35 mouse cellular contexts compared by ENCODE assay signal in genomic region chr2:25083697-25084096, GRCm38 (mm10). TPM values are rescaled to one million over a fixed set of nuclear protein-coding genes. Genes with fewer than 3 reads are reported as not detected.
DNase-seq lines count a peak whose midpoint lies in the region; ATAC-seq and TF ChIP-seq lines count a peak whose summit lies in the region.
"Had no signal": no experiment of that assay in that cellular context is flagged by ENCODE, and none has a peak within 500 bp of the region (broad histone marks: within the 10 kb centered on the region; RNA-seq: fewer than 3 reads in every experiment).

No protein-coding gene starts in this region.

- peaks cover 3% of the 10 kb centered on the region; the same call in 1 of the 2 replicates for H3K4me1 ChIP-seq in lung, postnatal 0 days (ENCODE audit: insufficient read depth, low read depth, low read length)
- peaks cover 54% of the 10 kb centered on the region for H3K4me1 ChIP-seq in small intestine, adult 2 months (ENCODE audit: control insufficient read depth, insufficient read depth, insufficient read length, low read length)
- no peaks in the 10 kb centered on the region for H3K4me1 ChIP-seq in stomach, embryonic 16.5 days (ENCODE audit: control insufficient read depth, insufficient read depth, low read length)
- H3K4me1 ChIP-seq in liver, postnatal 0 days (ENCODE audit: insufficient read depth), result peaks cover 4% of the 10 kb centered on the region
- H3K4me1 ChIP-seq: forebrain, embryonic 10.5 days; forebrain, embryonic 13.5 days; hindbrain, embryonic 12.5 days; hindbrain, embryonic 15.5 days had no signal

- no peak overlapping the region for H3K4me3 ChIP-seq in lung, postnatal 0 days (ENCODE audit: low read depth, low read length)
- H3K4me3 ChIP-seq in small intestine, adult 2 months (ENCODE audit: low read depth, low read length), result peak overlapping the region; percentile 12; the same call in 1 of the 2 replicates
- H3K4me3 ChIP-seq in stomach, embryonic 16.5 days (replicated peaks; ENCODE audit: low read length), result no peak overlapping the region
- H3K4me3 ChIP-seq in liver, postnatal 0 days (ENCODE audit: low read depth, low read length), result no peak overlapping the region
- H3K4me3 ChIP-seq: forebrain, embryonic 10.5 days; forebrain, embryonic 13.5 days; gastrocnemius, adult 2 months; hindbrain, embryonic 12.5 days; hindbrain, embryonic 15.5 days had no signal

- peak; percentile 32; the same call in 1 of the 2 replicates for ATAC-seq in lung, postnatal 0 days
- peak; percentile 71; the same call in 1 of the 2 replicates for ATAC-seq in stomach, embryonic 16.5 days (ENCODE audit: insufficient read depth, low FRiP score)
- ATAC-seq in liver, postnatal 0 days, result no peak
- ATAC-seq: forebrain, embryonic 13.5 days; forebrain, postnatal 0 days; Patski had no signal

- TF ChIP-seq CTCF in lung, postnatal 0 days (IDR thresholded peaks at IDR 0.05), result no peak
- TF ChIP-seq CTCF in small intestine, adult 2 months (IDR thresholded peaks at IDR 0.05; ENCODE audit: extremely low read depth, insufficient read length, insufficient replicate concordance, low read depth, low read length), result no peak
- TF ChIP-seq CTCF in liver, postnatal 0 days (IDR thresholded peaks at IDR 0.05; ENCODE audit: low read depth), result no peak

- TF ChIP-seq POLR2A in small intestine, adult 2 months (IDR thresholded peaks at IDR 0.05; ENCODE audit: low read depth, low read length), result no peak

- no peak overlapping the region for H3K4me2 ChIP-seq in lung, postnatal 0 days (replicated peaks; ENCODE audit: low read depth, low read length)
- H3K4me2 ChIP-seq in stomach, embryonic 16.5 days (ENCODE audit: low read depth, low read length), result no peak overlapping the region
- H3K4me2 ChIP-seq in liver, postnatal 0 days (ENCODE audit: low read depth, low read length), result no peak overlapping the region
- H3K4me2 ChIP-seq: forebrain, embryonic 13.5 days; heart, embryonic 11.5 days; hindbrain, embryonic 12.5 days; hindbrain, embryonic 15.5 days had no signal

- DNase-seq in lung, postnatal 0 days (ENCODE audit: low spot score), result no peak
- no peak for DNase-seq in lung, postnatal 14 days
- DNase-seq in adrenal gland, postnatal 25 days, result no peak
- no peak for DNase-seq in adrenal gland, postnatal 4 days (ENCODE audit: low spot score in 2 of 2)
- no peak for DNase-seq in liver, postnatal 0 days
- DNase-seq: adrenal gland, postnatal 10 days; B cell, adult 2 months; cerebellum, adult 11-12 months; cerebellum, adult 8-10 months; cerebellum, postnatal 10 days; cerebellum, postnatal 36 days; forebrain, postnatal 0 days; gastrocnemius, adult 2 months; gastrocnemius, postnatal 14 days; heart, adult 11 months had no signal

- TF ChIP-seq EP300 in lung, postnatal 0 days (IDR thresholded peaks at IDR 0.05), result no peak
- no peak for TF ChIP-seq EP300 in liver, postnatal 0 days (IDR thresholded peaks at IDR 0.05; ENCODE audit: low read depth)

- no peak overlapping the region for H3K27ac ChIP-seq in lung, postnatal 0 days (ENCODE audit: low read length)
- peak overlapping the region; percentile 74 for H3K27ac ChIP-seq in small intestine, adult 2 months (ENCODE audit: insufficient read depth, low read depth, low read length)
- no peak overlapping the region for H3K27ac ChIP-seq in stomach, embryonic 16.5 days (ENCODE audit: low read length)
- no peak overlapping the region for H3K27ac ChIP-seq in liver, postnatal 0 days (ENCODE audit: low read depth)
- H3K27ac ChIP-seq: forebrain, embryonic 10.5 days; forebrain, embryonic 13.5 days; gastrocnemius, adult 2 months; hindbrain, embryonic 12.5 days; hindbrain, embryonic 15.5 days had no signal

- no peaks in the 10 kb centered on the region for H3K9me3 ChIP-seq in lung, postnatal 0 days (ENCODE audit: low read length)
- no peaks in the 10 kb centered on the region for H3K9me3 ChIP-seq in stomach, embryonic 16.5 days (replicated peaks; ENCODE audit: control insufficient read depth, low read length)
- H3K9me3 ChIP-seq in liver, postnatal 0 days (ENCODE audit: low read length), result no peaks in the 10 kb centered on the region
- H3K9me3 ChIP-seq: forebrain, embryonic 10.5 days; forebrain, embryonic 13.5 days; G1E; hindbrain, embryonic 12.5 days; hindbrain, embryonic 15.5 days had no signal

- no peaks in the 10 kb centered on the region for H3K36me3 ChIP-seq in lung, postnatal 0 days (ENCODE audit: insufficient read depth, low read length)
- peaks cover 27% of the 10 kb centered on the region for H3K36me3 ChIP-seq in small intestine, adult 2 months (ENCODE audit: control insufficient read depth, insufficient read depth, low read length)
- H3K36me3 ChIP-seq in stomach, embryonic 16.5 days (ENCODE audit: control insufficient read depth, insufficient read depth, low read length), result no peaks in the 10 kb centered on the region
- H3K36me3 ChIP-seq in liver, postnatal 0 days (replicated peaks; ENCODE audit: insufficient read depth, low read length), result no peaks in the 10 kb centered on the region
- H3K36me3 ChIP-seq: forebrain, embryonic 10.5 days; G1E; hindbrain, embryonic 12.5 days; hindbrain, embryonic 15.5 days had no signal

- H3K27me3 ChIP-seq in lung, postnatal 0 days (replicated peaks; ENCODE audit: insufficient read depth, low read length), result no peaks in the 10 kb centered on the region
- no peaks in the 10 kb centered on the region for H3K27me3 ChIP-seq in small intestine, adult 2 months (ENCODE audit: control insufficient read depth, insufficient read depth, low read length)
- H3K27me3 ChIP-seq in stomach, embryonic 16.5 days (ENCODE audit: control insufficient read depth, insufficient read depth, low read length), result no peaks in the 10 kb centered on the region
- H3K27me3 ChIP-seq in liver, postnatal 0 days (ENCODE audit: insufficient read depth, low read length), result no peaks in the 10 kb centered on the region
- H3K27me3 ChIP-seq: CH12.LX; forebrain, embryonic 13.5 days; hindbrain, embryonic 12.5 days; hindbrain, embryonic 15.5 days had no signal

- no peak overlapping the region for H3K9ac ChIP-seq in lung, postnatal 0 days (replicated peaks; ENCODE audit: low read depth)
- H3K9ac ChIP-seq in stomach, embryonic 16.5 days (ENCODE audit: low read length), result no peak overlapping the region
- no peak overlapping the region for H3K9ac ChIP-seq in liver, postnatal 0 days (replicated peaks)
- H3K9ac ChIP-seq: forebrain, embryonic 13.5 days; forebrain, postnatal 0 days; hindbrain, embryonic 12.5 days; hindbrain, embryonic 15.5 days had no signal

- WGBS in lung, postnatal 0 days, result 81% methylated on average over 4 of the region's 4 CpGs
- WGBS in small intestine, adult 2 months, result 28% methylated on average over 4 of the region's 4 CpGs
- WGBS in stomach, embryonic 16.5 days, result 69% methylated on average over 4 of the region's 4 CpGs
- WGBS in liver, postnatal 0 days (ENCODE audit: insufficient replicate concordance), result 78% methylated on average over 4 of the region's 4 CpGs

RNA-seq across cellular contexts. Expression of gene Entpd8, which starts 3.6 kb away (rescaled TPM):
- polyA plus RNA-seq in lung, postnatal 0 days (2015; fragmentation: Nextera tagmentation; extraction: Ambion mirVana), result 3.0 and 3.4 TPM in 2 replicates
- 149 and 281 TPM in 2 replicates for polyA plus RNA-seq in small intestine, adult 2 months (2012; rRNA removed)
- 2.5 and 2.6 TPM in 2 replicates for polyA plus RNA-seq in stomach, embryonic 16.5 days (2015; fragmentation: Nextera tagmentation; extraction: Ambion mirVana)
- 2.1 TPM in 1 of 2 replicates, not detected in the other for total RNA-seq in adrenal gland, postnatal 25 days (2021)
- 1 to 10 TPM; 2.0 to 5.4 TPM for total RNA-seq in adrenal gland, postnatal 4 days (2021)
- 23.8 and 25.9 TPM in 2 replicates for polyA plus RNA-seq in liver, postnatal 0 days (2015; fragmentation: Nextera tagmentation; extraction: Ambion mirVana)
- total RNA-seq: adrenal gland, adult 18-20 months; CH12.LX; forebrain, postnatal 0 days; G1E; gastrocnemius, adult 2 months; gastrocnemius, postnatal 14 days; gastrocnemius, postnatal 4 days; heart, adult 8-10 months; heart, postnatal 25 days; hematopoietic stem cell, adult 5-6 weeks had no signal
- polyA plus RNA-seq: cortical plate, adult 2 months; embryonic facial prominence, embryonic 11.5 days; forebrain, embryonic 10.5 days; forebrain, embryonic 13.5 days; forebrain, postnatal 0 days; G1E; heart, embryonic 11.5 days; heart, embryonic 14.5 days; heart, postnatal 0 days; hindbrain, embryonic 12.5 days; Patski had no signal

RNA-seq across cellular contexts. Expression of gene Noxa1, which starts 11.3 kb away (rescaled TPM):
- polyA plus RNA-seq in lung, postnatal 0 days (2015; fragmentation: Nextera tagmentation; extraction: Ambion mirVana), result 11.9 and 14.6 TPM in 2 replicates
- polyA plus RNA-seq in small intestine, adult 2 months (2012; rRNA removed), result 14.1 and 15.5 TPM in 2 replicates
- polyA plus RNA-seq in stomach, embryonic 16.5 days (2015; fragmentation: Nextera tagmentation; extraction: Ambion mirVana), result 8.1 and 8.8 TPM in 2 replicates
- total RNA-seq in adrenal gland, postnatal 25 days (2021), result not detected in 2 replicates
- total RNA-seq in adrenal gland, postnatal 4 days (2021), result under 1 TPM in 1 of 2 experiments, not detected in 1; 0.59 TPM
- 0.52 and 0.59 TPM in 2 replicates for polyA plus RNA-seq in liver, postnatal 0 days (2015; fragmentation: Nextera tagmentation; extraction: Ambion mirVana)
- total RNA-seq: adrenal gland, adult 18-20 months; adrenal gland, postnatal 10 days; forebrain, postnatal 0 days; gastrocnemius, adult 2 months; gastrocnemius, postnatal 14 days; gastrocnemius, postnatal 4 days; heart, adult 8-10 months; heart, postnatal 25 days; hematopoietic stem cell, adult 5-6 weeks had no signal
- polyA plus RNA-seq: cortical plate, adult 2 months; embryonic facial prominence, embryonic 11.5 days; forebrain, embryonic 13.5 days; forebrain, postnatal 0 days; frontal cortex, adult 2 months; heart, embryonic 14.5 days; heart, postnatal 0 days; hindbrain, embryonic 15.5 days; Patski had no signal

RNA-seq across cellular contexts. Expression of gene Nsmf, which starts 29.5 kb away (rescaled TPM):
- 49.3 and 50.2 TPM in 2 replicates for polyA plus RNA-seq in lung, postnatal 0 days (2015; fragmentation: Nextera tagmentation; extraction: Ambion mirVana)
- polyA plus RNA-seq in small intestine, adult 2 months (2012; rRNA removed), result 93.0 and 100 TPM in 2 replicates
- 57.2 and 62.0 TPM in 2 replicates for polyA plus RNA-seq in stomach, embryonic 16.5 days (2015; fragmentation: Nextera tagmentation; extraction: Ambion mirVana)
- total RNA-seq in adrenal gland, postnatal 25 days (2021), result 49.8 and 51.3 TPM in 2 replicates
- total RNA-seq in adrenal gland, postnatal 4 days (2021), result 10 to 100 TPM; 78.9 to 80.1 TPM
- polyA plus RNA-seq in liver, postnatal 0 days (2015; fragmentation: Nextera tagmentation; extraction: Ambion mirVana), result 29.0 and 32.1 TPM in 2 replicates
